Mouse (Mus musculus): Measurements from ENCODE around the gene Cep170. TPM values are rescaled to one million over a fixed set of nuclear protein-coding genes. Genes with fewer than 3 reads are reported as not detected.
A peak's percentile ranks its signal among the peaks of the same experiment; 100 is the strongest.

Gene Cep170
- polyA plus RNA-seq, 1 experiment from 2014 or later: 21.5 TPM

GRCm38 (mm10) chr1:176823889-176824288 lies 10.0 kb upstream of the Cep170 start:
- Histone ChIP-seq H3K27ac (no peak overlapping the region), H3K27me3 (no peaks in the 10 kb centered on the region), H3K4me2 (no peak overlapping the region), H3K36me3 (peaks cover 5% of the 10 kb centered on the region; the same call in 1 of the 2 replicates), H3K9me3 (replicated peaks) (no peaks in the 10 kb centered on the region), H3K9ac (no peak overlapping the region), H3K4me1 (no peaks in the 10 kb centered on the region), H3K4me3 (replicated peaks) (no peak overlapping the region)
- no peak for ATAC-seq (replicated peaks; ENCODE audit: low FRiP score)
- WGBS: 78% methylated on average over 8 of the region's 8 CpGs

- WGBS: 74% methylated on average over 4 of the region's 4 CpGs
- no peak for ATAC-seq (replicated peaks; ENCODE audit: low FRiP score)
- H3K4me2 ChIP-seq: no peak overlapping the region
Observed at GRCm38 (mm10) chr1:176822949-176823348, 9.1 kb upstream of the Cep170 start.

GRCm38 (mm10) chr1:176821929-176822328 lies 8.1 kb upstream of the Cep170 start:
- Histone ChIP-seq H3K9me3 (replicated peaks) (no peaks in the 10 kb centered on the region), H3K27me3 (no peaks in the 10 kb centered on the region), H3K4me2 (no peak overlapping the region), H3K4me3 (replicated peaks) (no peak overlapping the region), H3K27ac (no peak overlapping the region), H3K36me3 (peaks cover 4% of the 10 kb centered on the region; the same call in 1 of the 2 replicates), H3K4me1 (no peaks in the 10 kb centered on the region), H3K9ac (no peak overlapping the region)
- ATAC-seq (replicated peaks; ENCODE audit: low FRiP score): no peak
- 41% methylated on average over 1 of the region's 1 CpGs for WGBS

More at GRCm38 (mm10) chr1:176822949-176823348, 9.1 kb upstream of the Cep170 start:
- Histone ChIP-seq H3K4me3 (replicated peaks) (no peak overlapping the region), H3K4me1 (no peaks in the 10 kb centered on the region), H3K27ac (no peak overlapping the region), H3K36me3 (peaks cover 4% of the 10 kb centered on the region; the same call in 1 of the 2 replicates), H3K27me3 (no peaks in the 10 kb centered on the region), H3K9me3 (replicated peaks) (no peaks in the 10 kb centered on the region), H3K9ac (no peak overlapping the region)

- no peak for ATAC-seq (replicated peaks; ENCODE audit: low FRiP score)
- Histone ChIP-seq H3K9ac (no peak overlapping the region), H3K4me1 (peaks cover 3% of the 10 kb centered on the region; the same call in 1 of the 2 replicates), H3K4me2 (no peak overlapping the region), H3K4me3 (replicated peaks) (no peak overlapping the region), H3K27me3 (no peaks in the 10 kb centered on the region), H3K27ac (no peak overlapping the region), H3K36me3 (no peaks in the 10 kb centered on the region), H3K9me3 (replicated peaks) (no peaks in the 10 kb centered on the region)
- WGBS: 65% methylated on average over 6 of the region's 6 CpGs
Observed at GRCm38 (mm10) chr1:176818763-176819162, 4.9 kb upstream of the Cep170 start.

GRCm38 (mm10) chr1:176818147-176818546 lies 4.3 kb upstream of the Cep170 start:
- Histone ChIP-seq H3K4me1 (peaks cover 3% of the 10 kb centered on the region; the same call in 1 of the 2 replicates), H3K9me3 (replicated peaks) (no peaks in the 10 kb centered on the region), H3K27me3 (no peaks in the 10 kb centered on the region), H3K9ac (no peak overlapping the region), H3K4me2 (no peak overlapping the region), H3K4me3 (replicated peaks) (no peak overlapping the region), H3K27ac (no peak overlapping the region), H3K36me3 (no peaks in the 10 kb centered on the region)
- 64% methylated on average over 2 of the region's 2 CpGs for WGBS
- ATAC-seq (replicated peaks; ENCODE audit: low FRiP score): no peak

GRCm38 (mm10) chr1:176816728-176817127 lies 2.9 kb upstream of the Cep170 start:
- no peaks in the 10 kb centered on the region for H3K27me3 ChIP-seq
- H3K27ac ChIP-seq: no peak overlapping the region
- ATAC-seq (replicated peaks; ENCODE audit: low FRiP score): no peak
- no peak overlapping the region for H3K9ac ChIP-seq
- WGBS: 79% methylated on average over 4 of the region's 4 CpGs
- H3K4me3 ChIP-seq (replicated peaks): no peak overlapping the region
- H3K9me3 ChIP-seq (replicated peaks): no peaks in the 10 kb centered on the region
- H3K36me3 ChIP-seq: no peaks in the 10 kb centered on the region
- H3K4me2 ChIP-seq: no peak overlapping the region
- H3K4me1 ChIP-seq: peaks cover 11% of the 10 kb centered on the region

GRCm38 (mm10) chr1:176814591-176815062 lies 760 bp upstream of the Cep170 start, which contains the start of gene Sdccag8:
Gene Sdccag8 (plus strand): TSS chr1:176814660.
- peak within 1 kb of the TSS; percentile 94 for H3K4me3 ChIP-seq (replicated peaks)
- H3K36me3 ChIP-seq: no peaks in the 10 kb centered on the region
- ATAC-seq (replicated peaks; ENCODE audit: low FRiP score): peak; percentile 97
- H3K9ac ChIP-seq: peak within 1 kb of the TSS; percentile 91
- peaks cover 11% of the 10 kb centered on the region for H3K4me1 ChIP-seq
- WGBS: 0% methylated on average over 25 of the region's 25 CpGs
- H3K9me3 ChIP-seq (replicated peaks): no peaks in the 10 kb centered on the region
- peak within 1 kb of the TSS; percentile 71 for H3K4me2 ChIP-seq
- H3K27me3 ChIP-seq: no peaks in the 10 kb centered on the region
- H3K27ac ChIP-seq: peak within 1 kb of the TSS; percentile 98

GRCm38 (mm10) chr1:176813292-176814035 lies 403 bp downstream of the Cep170 start:
- peaks cover 11% of the 10 kb centered on the region for H3K4me1 ChIP-seq
- peak overlapping the region; percentile 91 for H3K9ac ChIP-seq
- H3K4me3 ChIP-seq (replicated peaks): peak overlapping the region; percentile 94
- H3K27ac ChIP-seq: peak overlapping the region; percentile 98
- no peaks in the 10 kb centered on the region for H3K9me3 ChIP-seq (replicated peaks)
- 0% methylated on average over 58 of the region's 75 CpGs for WGBS
- no peaks in the 10 kb centered on the region for H3K27me3 ChIP-seq
- ATAC-seq (replicated peaks; ENCODE audit: low FRiP score): peak; percentile 53
- no peaks in the 10 kb centered on the region for H3K36me3 ChIP-seq
- peak overlapping the region; percentile 71 for H3K4me2 ChIP-seq

GRCm38 (mm10) chr1:176812491-176813291 lies 1.2 kb downstream of the Cep170 start:
- H3K27ac ChIP-seq: peak overlapping the region; percentile 98
- 20% methylated on average over 11 of the region's 11 CpGs for WGBS
- H3K9ac ChIP-seq: peak overlapping the region; percentile 91
- H3K4me2 ChIP-seq: peak overlapping the region; percentile 71
- H3K4me3 ChIP-seq (replicated peaks): peak overlapping the region; percentile 94
- H3K4me1 ChIP-seq: peaks cover 11% of the 10 kb centered on the region
- H3K27me3 ChIP-seq: no peaks in the 10 kb centered on the region
- H3K36me3 ChIP-seq: no peaks in the 10 kb centered on the region
- no peak for ATAC-seq (replicated peaks; ENCODE audit: low FRiP score)
- no peaks in the 10 kb centered on the region for H3K9me3 ChIP-seq (replicated peaks)

GRCm38 (mm10) chr1:176811892-176812291 lies 2.0 kb downstream of the Cep170 start:
- no peaks in the 10 kb centered on the region for H3K9me3 ChIP-seq (replicated peaks)
- H3K4me3 ChIP-seq (replicated peaks): peak overlapping the region; percentile 94
- H3K27me3 ChIP-seq: no peaks in the 10 kb centered on the region
- peak overlapping the region; percentile 71 for H3K4me2 ChIP-seq
- WGBS: 85% methylated on average over 3 of the region's 3 CpGs
- peaks cover 11% of the 10 kb centered on the region for H3K4me1 ChIP-seq
- no peak for ATAC-seq (replicated peaks; ENCODE audit: low FRiP score)
- no peaks in the 10 kb centered on the region for H3K36me3 ChIP-seq
- no peak overlapping the region for H3K27ac ChIP-seq
- H3K9ac ChIP-seq: no peak overlapping the region

- no peak overlapping the region for H3K9ac ChIP-seq
- no peaks in the 10 kb centered on the region for H3K36me3 ChIP-seq
- H3K4me2 ChIP-seq: no peak overlapping the region
- no peak for ATAC-seq (replicated peaks; ENCODE audit: low FRiP score)
- H3K27me3 ChIP-seq: no peaks in the 10 kb centered on the region
- H3K9me3 ChIP-seq (replicated peaks): no peaks in the 10 kb centered on the region
- peaks cover 10% of the 10 kb centered on the region for H3K4me1 ChIP-seq
- no peak overlapping the region for H3K4me3 ChIP-seq (replicated peaks)
- no peak overlapping the region for H3K27ac ChIP-seq
Observed at GRCm38 (mm10) chr1:176810161-176810560, 3.7 kb downstream of the Cep170 start.
